Mouse (Mus musculus) midbrain, embryonic 13.5 days (tissue): ENCODE data around the gene Rab36. TPM values are rescaled to one million over a fixed set of nuclear protein-coding genes. Genes with fewer than 3 reads are reported as not detected.

Source experiments
- ATAC-seq: fragments of 200-750 bp; cut with Nextera tagmentation; 2 replicates; pipeline ENCODE4 v1.8.0; 2017; ENCODE audit warnings: mild to moderate bottlenecking, moderate TSS enrichment, moderate library complexity
- H3K27ac ChIP-seq: fragments of 300-500 bp; sonication (generic); 2 replicates; pipeline ENCODE4 v1.5.1; 2015; ENCODE audit warnings: inconsistent platforms, mild to moderate bottlenecking, moderate library complexity
- H3K27me3 ChIP-seq: fragments of 300-500 bp; sonication (generic); 2 replicates; pipeline ENCODE4 v1.6.1; 2015; ENCODE audit warnings: mild to moderate bottlenecking, inconsistent platforms
- H3K36me3 ChIP-seq: fragments of 300-500 bp; sonication (generic); 2 replicates; pipeline ENCODE4 v1.6.1; 2015; ENCODE audit warnings: mild to moderate bottlenecking, inconsistent platforms
- H3K4me1 ChIP-seq: fragments of 300-500 bp; sonication (generic); replicated peaks from 2 replicates; pipeline ENCODE4 v1.6.1; 2015; ENCODE audit warnings: inconsistent platforms
- H3K4me2 ChIP-seq: fragments of 300-500 bp; sonication (generic); replicated peaks from 2 replicates; pipeline ENCODE4 v1.6.1; 2015; ENCODE audit warnings: moderate library complexity, mild to moderate bottlenecking, inconsistent platforms
- H3K4me3 ChIP-seq: fragments of 300-500 bp; sonication (generic); replicated peaks from 2 replicates; pipeline ENCODE4 v1.5.1; 2015; ENCODE audit warnings: mild to moderate bottlenecking, inconsistent platforms
- H3K9ac ChIP-seq: fragments of 300-500 bp; sonication (generic); replicated peaks from 2 replicates; pipeline ENCODE4 v1.6.1; 2015; ENCODE audit warnings: mild to moderate bottlenecking, inconsistent platforms
- H3K9me3 ChIP-seq: fragments of 300-500 bp; sonication (generic); 2 replicates; pipeline ENCODE4 v1.6.1; 2016; ENCODE audit warnings: mild to moderate bottlenecking, inconsistent platforms
- WGBS: fragments of 180-500 bp; shearing (Covaris S2); methylation state at CpG from one replicate; pipeline ENCODE4 v1.1.7; 2015; 5-methylcytosine and 5-hydroxymethylcytosine counted together
- polyA plus RNA-seq: library from polyadenylated mRNA; unstranded; fragments of >200 nt; fragmentation: Nextera tagmentation; extraction: Ambion mirVana; gene quantifications from 2 replicates; pipeline ENCODE4 v1.2.1, GENCODE M21; 2015

Rab36 gene
- 14.8 and 19.7 TPM in 2 replicates for polyA plus RNA-seq

DNA sequence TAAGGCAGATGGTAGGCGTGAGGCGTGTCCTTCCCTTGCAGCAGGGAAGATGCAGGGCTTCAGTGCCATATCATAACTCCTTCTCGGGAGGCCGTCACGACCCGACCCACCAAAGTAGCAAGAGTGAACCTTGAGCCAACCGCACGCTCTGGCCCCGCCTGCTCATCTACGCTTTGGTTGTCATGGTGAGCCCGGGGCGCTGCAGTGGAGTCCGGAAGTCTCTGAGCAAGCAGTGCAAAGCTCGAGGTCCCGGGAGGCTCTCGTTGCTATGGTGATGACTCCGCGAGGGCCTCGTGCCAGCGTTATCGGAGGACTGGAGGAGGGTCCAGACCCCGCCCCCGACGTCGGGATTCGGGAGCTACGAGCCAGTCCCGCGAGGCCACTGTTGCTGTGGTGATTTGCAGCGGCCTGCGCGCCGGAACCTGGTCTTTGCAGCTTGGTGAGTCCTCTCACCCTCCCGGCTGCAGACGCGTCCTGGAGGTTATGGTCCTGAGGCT, at the start of gene Rab36:
Gene Rab36 (plus strand): TSS at position 176 of the 497 bp plus-strand sequence.
- Histone ChIP-seq H3K9ac (peak within 1 kb of the TSS; percentile 70), H3K9me3 (no peaks in the 10 kb centered on the region), H3K4me2 (peak within 1 kb of the TSS; percentile 71), H3K4me3 (peak within 1 kb of the TSS; percentile 45), H3K27ac (peak within 1 kb of the TSS; percentile 93), H3K36me3 (no peaks in the 10 kb centered on the region), H3K4me1 (peaks cover 49% of the 10 kb centered on the region), H3K27me3 (peaks cover 3% of the 10 kb centered on the region; the same call in 1 of the 2 replicates)
- under 1% methylated on average over 36 of the region's 36 CpGs for WGBS
- peak; percentile 94 for ATAC-seq

DNA sequence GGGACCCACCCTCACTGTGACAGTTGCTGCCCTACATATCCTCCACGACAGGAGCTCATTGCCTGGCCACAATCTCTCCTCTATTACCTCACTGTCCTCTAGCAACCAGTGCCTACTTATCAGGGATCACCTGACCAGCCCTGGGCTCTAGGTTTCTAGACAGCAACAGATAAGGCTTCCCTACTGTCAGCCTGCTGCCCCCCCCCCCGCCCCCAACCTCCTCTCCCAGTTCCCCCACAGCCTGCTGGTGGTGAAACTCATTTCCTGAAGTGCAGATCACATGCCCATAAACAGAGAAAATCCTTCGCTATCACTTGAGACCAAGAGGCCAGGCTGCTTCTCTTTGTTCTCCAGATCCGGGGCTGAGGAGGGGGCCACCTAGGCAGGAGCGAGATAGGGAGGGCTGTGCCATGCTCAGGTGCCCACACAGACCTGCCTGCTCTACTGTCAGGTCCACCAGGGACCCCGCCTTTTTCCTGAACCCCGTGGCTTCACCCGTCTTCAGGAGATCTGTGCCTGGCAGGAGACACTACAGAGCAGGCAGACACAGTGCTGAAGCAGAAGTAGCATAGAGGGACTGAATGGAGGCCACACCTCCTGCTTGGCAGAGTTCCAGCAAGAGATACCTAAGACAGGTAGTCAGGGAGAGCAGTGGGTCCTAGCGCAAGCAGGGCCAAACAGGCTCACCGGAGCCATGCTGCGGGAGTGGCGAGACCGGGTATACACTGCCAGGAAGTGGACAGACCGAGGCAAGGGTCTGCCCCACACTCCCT, 49.0 kb upstream of the Rab36 start:
- no peak overlapping the region for H3K4me2 ChIP-seq
- H3K4me1 ChIP-seq: peaks cover 11% of the 10 kb centered on the region
- 0 out of 2 replicates have a peak overlapping the region, but pooled peaks have one; percentile 14 for H3K27ac ChIP-seq
- no peak overlapping the region for H3K9ac ChIP-seq
- no peaks in the 10 kb centered on the region; the same call in 1 of the 2 replicates for H3K9me3 ChIP-seq
- H3K36me3 ChIP-seq: peaks cover 28% of the 10 kb centered on the region
- no peaks in the 10 kb centered on the region for H3K27me3 ChIP-seq
- ATAC-seq: peak; percentile 18
- WGBS: 81% methylated on average over 14 of the region's 14 CpGs
- no peak overlapping the region for H3K4me3 ChIP-seq

DNA sequence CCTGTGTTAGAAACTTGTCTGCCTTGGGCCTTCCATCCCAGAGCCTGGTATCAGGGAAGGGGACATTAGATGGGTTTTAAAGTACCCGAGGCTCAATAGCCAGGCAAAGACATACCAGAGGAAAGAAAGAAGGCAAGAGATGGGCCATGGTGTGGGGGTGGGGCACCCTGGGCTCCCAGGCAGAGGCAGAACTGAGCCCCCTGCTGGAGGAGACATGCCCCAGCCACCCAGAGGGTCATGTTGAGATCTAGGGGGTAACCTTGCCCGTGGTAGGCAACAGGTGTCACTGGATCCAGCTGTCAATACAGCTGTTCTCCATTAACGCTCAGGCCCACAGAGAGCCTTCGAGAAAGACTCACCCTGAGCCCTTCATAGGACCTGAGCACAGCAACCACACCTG, 47.0 kb upstream of the Rab36 start:
- Histone ChIP-seq H3K4me3 (no peak overlapping the region), H3K27ac (no peak overlapping the region), H3K9ac (no peak overlapping the region), H3K27me3 (no peaks in the 10 kb centered on the region), H3K9me3 (no peaks in the 10 kb centered on the region; the same call in 1 of the 2 replicates), H3K4me1 (peaks cover 26% of the 10 kb centered on the region), H3K4me2 (no peak overlapping the region), H3K36me3 (peaks cover 22% of the 10 kb centered on the region)
- WGBS: 87% methylated on average over 4 of the region's 4 CpGs
- no peak for ATAC-seq

DNA sequence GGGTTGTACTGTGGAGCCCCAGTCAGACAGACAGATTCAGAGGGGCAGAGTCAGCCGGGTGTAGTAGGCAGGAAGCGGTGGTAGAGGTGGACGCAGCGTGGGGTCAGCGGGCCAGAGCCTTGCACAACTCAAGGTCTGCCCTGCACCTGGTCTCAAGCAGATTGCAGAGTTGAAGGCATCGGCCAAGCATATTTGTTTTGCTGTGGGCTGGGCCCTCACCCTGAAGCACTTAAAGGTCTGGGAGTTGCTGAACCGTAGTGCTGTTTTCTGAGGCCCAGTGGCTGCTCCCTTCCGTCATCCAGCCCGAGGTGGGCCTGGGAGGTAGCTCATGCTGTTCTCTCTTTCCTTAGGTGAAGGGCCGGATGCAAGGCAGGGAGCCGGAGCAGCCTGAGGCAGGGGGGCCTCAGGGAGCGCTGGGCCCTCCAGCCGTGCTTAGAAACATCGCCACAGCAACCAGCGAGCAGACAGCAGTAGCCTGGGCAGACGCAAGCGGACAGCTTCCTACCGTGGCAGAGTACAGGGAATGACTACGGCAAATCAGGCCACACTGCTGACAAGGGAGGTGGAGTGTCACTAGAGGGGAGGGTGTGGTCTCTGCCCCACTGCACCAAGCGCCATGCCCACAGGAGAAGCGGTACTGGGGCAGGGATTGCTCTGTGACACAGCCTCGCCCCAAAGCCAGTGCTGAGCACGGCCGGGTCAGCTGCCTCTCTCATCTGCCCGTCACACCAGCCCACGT, 46.1 kb upstream of the Rab36 start:
- 0 out of 2 replicates have a peak, but pooled peaks have one; percentile 5 for ATAC-seq
- Histone ChIP-seq H3K4me2 (0 out of 2 replicates have a peak overlapping the region, but pooled peaks have one; percentile 11), H3K9me3 (no peaks in the 10 kb centered on the region; the same call in 1 of the 2 replicates), H3K27ac (0 out of 2 replicates have a peak overlapping the region, but pooled peaks have one; percentile 5), H3K4me1 (peaks cover 35% of the 10 kb centered on the region), H3K27me3 (no peaks in the 10 kb centered on the region), H3K9ac (no peak overlapping the region; the same call in 1 of the 2 replicates), H3K4me3 (no peak overlapping the region), H3K36me3 (peaks cover 22% of the 10 kb centered on the region)
- 45% methylated on average over 26 of the region's 26 CpGs for WGBS

DNA sequence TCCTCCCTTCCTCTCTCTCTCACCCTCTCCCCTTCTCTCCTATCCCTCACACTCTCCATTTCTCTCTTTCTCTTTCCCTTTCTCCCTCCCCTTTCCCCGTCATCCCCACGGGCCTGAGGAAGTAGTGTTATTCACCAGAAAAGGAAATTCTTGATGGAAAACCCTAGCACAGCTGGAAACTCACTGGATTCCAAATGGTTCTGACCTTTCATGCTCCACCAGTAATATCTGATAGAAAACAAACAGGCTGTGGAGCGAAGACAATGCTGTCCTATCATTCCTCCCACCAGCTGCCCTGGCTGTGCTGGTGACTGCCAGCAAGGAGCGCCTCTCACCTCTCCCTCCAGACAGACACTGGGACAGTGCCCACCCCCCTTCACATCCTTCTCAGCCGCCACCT, 42.0 kb upstream of the Rab36 start:
- Histone ChIP-seq H3K27me3 (no peaks in the 10 kb centered on the region), H3K27ac (peak overlapping the region; percentile 73), H3K4me1 (peaks cover 56% of the 10 kb centered on the region), H3K36me3 (peaks cover 22% of the 10 kb centered on the region), H3K4me3 (no peak overlapping the region), H3K9ac (no peak overlapping the region), H3K9me3 (no peaks in the 10 kb centered on the region; the same call in 1 of the 2 replicates), H3K4me2 (peak overlapping the region; percentile 51)
- ATAC-seq: peak; percentile 35
- WGBS: 7% methylated on average over 5 of the region's 5 CpGs

DNA sequence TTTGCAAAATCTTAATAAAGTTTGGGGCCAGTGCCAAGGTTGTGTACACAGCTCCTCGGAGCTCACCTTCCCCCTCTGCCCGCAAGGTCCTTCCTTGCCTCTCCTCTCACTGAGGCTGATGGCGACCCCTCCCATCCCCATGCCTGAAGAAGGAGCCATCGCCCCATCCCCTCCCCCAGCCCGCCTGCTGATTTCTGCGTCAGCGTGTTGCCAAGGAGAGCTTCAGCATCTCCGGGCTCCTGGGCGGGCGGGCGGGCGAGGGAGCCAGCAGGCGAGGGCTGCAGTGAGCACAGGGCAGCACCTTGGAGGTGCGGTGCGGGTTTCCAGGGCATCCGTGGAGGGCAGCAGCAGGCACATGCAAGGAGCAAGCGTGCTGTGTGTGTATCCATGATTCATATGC, 41.5 kb upstream of the Rab36 start:
- under 1% methylated on average over 17 of the region's 17 CpGs for WGBS
- peak overlapping the region; percentile 73 for H3K27ac ChIP-seq
- peak overlapping the region; percentile 25 for H3K4me3 ChIP-seq
- H3K27me3 ChIP-seq: no peaks in the 10 kb centered on the region
- no peaks in the 10 kb centered on the region; the same call in 1 of the 2 replicates for H3K9me3 ChIP-seq
- peak overlapping the region; percentile 51 for H3K4me2 ChIP-seq
- H3K4me1 ChIP-seq: peaks cover 57% of the 10 kb centered on the region
- ATAC-seq: peak; percentile 59
- H3K9ac ChIP-seq: peak overlapping the region; percentile 59; the same call in 1 of the 2 replicates
- H3K36me3 ChIP-seq: peaks cover 22% of the 10 kb centered on the region

DNA sequence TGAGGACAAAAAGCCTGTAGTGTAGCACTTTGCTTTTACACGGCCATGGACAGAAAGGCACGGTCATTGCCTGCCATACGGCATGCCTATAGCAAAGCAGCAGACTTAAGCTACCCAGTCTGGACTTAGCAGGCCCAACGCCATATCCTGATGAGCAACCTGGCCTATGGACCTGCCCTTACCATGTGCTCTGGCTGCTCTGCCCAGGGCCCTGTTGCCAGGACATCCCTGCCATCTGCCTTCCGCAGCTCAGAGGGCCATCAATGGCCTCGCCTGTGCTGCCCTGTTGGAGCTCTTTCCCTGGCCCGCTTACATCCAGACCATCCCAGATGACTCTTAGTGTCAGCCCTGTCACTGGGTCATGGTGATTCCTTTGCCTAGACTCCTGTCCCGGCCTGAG, 35.5 kb upstream of the Rab36 start:
- peaks cover 31% of the 10 kb centered on the region for H3K4me1 ChIP-seq
- H3K36me3 ChIP-seq: no peaks in the 10 kb centered on the region
- H3K27ac ChIP-seq: no peak overlapping the region
- H3K9me3 ChIP-seq: no peaks in the 10 kb centered on the region
- ATAC-seq: no peak
- 92% methylated on average over 8 of the region's 8 CpGs for WGBS
- H3K4me2 ChIP-seq: no peak overlapping the region
- H3K9ac ChIP-seq: no peak overlapping the region
- H3K4me3 ChIP-seq: no peak overlapping the region
- H3K27me3 ChIP-seq: no peaks in the 10 kb centered on the region

DNA sequence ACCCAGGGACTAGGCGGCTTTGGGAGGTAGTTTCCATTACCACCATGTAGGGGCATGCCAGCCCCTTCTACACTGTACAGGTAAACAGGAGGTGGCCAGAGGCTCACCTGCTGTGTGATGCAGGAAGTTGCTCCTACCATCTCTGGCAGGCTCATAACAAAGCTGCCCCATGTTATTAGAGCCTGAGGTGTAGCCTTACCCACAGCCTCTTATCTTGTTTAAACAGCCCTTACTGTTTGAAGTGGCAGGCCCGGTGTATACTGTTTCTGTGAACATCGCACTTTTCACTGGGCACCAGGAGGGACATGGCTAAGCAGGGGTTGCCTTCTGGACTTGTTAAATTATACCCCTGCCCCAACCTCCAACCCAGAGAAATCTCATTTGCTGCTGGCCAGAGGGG, 32.8 kb upstream of the Rab36 start:
- H3K36me3 ChIP-seq: no peaks in the 10 kb centered on the region
- H3K27me3 ChIP-seq: no peaks in the 10 kb centered on the region
- no peak overlapping the region for H3K9ac ChIP-seq
- no peak for ATAC-seq
- H3K4me3 ChIP-seq: no peak overlapping the region
- no peak overlapping the region for H3K27ac ChIP-seq
- no peak overlapping the region for H3K4me2 ChIP-seq
- H3K4me1 ChIP-seq: peaks cover 39% of the 10 kb centered on the region
- no peaks in the 10 kb centered on the region for H3K9me3 ChIP-seq
- 80% methylated on average over 3 of the region's 3 CpGs for WGBS

DNA sequence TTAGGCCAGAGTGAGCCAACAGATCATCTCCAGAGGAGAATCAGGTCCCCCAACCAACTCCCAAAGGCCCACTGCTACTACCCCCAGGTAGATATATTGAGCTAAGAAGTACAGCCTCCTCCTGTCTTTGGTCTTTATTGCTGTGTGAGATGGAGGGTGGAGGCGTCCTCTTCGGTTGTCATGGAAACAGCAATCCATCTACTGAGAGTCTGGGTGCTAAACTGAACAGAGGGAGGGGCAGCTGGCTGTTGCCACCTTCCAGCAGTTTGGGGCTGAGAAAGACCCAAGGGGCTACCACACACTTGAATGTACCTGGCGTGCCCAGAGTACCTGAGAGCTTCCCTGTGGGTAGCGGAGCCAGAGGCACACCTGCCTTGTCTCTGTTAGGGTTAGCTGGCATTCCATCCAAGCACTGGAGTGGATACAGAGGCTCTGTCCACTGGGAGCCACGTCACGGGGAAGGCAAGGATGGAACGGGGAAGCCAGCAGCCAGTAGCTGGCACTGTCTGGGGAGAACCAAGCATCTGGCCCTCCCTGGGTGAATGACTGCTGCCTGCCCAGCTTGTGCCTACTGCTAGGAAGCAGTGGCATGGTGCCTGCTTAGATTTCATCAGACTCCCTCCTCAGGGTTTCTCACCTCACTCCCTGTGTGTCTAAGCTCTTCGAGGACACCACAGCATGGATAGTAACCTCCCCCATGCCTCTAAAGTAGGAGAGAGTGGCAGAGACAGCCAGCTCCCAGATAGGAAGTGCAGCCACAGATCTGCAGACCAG, 29.8 kb upstream of the Rab36 start:
- H3K36me3 ChIP-seq: no peaks in the 10 kb centered on the region
- H3K27me3 ChIP-seq: no peaks in the 10 kb centered on the region
- no peak overlapping the region for H3K9ac ChIP-seq
- ATAC-seq: peak; percentile 10; the same call in 1 of the 2 replicates
- no peak overlapping the region for H3K4me3 ChIP-seq
- H3K27ac ChIP-seq: no peak overlapping the region
- no peak overlapping the region for H3K4me2 ChIP-seq
- peaks cover 31% of the 10 kb centered on the region for H3K4me1 ChIP-seq
- WGBS: 55% methylated on average over 8 of the region's 8 CpGs
- H3K9me3 ChIP-seq: no peaks in the 10 kb centered on the region

DNA sequence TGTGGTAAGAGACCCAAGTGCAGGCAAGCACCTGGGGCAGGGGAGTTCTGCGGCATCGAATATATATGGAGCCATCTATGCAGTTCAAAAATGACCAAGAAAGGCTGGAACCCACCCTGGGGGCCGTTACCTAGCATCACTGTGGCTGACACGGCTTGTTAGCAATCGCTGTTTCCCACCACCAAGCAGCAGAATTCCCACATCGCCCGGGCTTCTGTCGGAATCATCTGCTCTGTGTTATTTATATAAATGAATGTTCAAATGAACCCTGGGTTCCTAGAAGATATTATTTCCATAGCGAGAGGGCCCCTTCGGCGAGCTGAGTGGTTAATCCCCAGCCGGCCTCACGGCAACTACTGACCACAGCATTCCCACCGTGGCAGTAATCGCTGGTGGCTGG, 26.2 kb upstream of the Rab36 start:
- Histone ChIP-seq H3K36me3 (peaks cover 9% of the 10 kb centered on the region), H3K4me1 (peaks cover 33% of the 10 kb centered on the region), H3K4me2 (no peak overlapping the region), H3K4me3 (no peak overlapping the region), H3K27ac (no peak overlapping the region), H3K9ac (no peak overlapping the region), H3K27me3 (no peaks in the 10 kb centered on the region), H3K9me3 (no peaks in the 10 kb centered on the region)
- 80% methylated on average over 15 of the region's 15 CpGs for WGBS
- no peak for ATAC-seq

DNA sequence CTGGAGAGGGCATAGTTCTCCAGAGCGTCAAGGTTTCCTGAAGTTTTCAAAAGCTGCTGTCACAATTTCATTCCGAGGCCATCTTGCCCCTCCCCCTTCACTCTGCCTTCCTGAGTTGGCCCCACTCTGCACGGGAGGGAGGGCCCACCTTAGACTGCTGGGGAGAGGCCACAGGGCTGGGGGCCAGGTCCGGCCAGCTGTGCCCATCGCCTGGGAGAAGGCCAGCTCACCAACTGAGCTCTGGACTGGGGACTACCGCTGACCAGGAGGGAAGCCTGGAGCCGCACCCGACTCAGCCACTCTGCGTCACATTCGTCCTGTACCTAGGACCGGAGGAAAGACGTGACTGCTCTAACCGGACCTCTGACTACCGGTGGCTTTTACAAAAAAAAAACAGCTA, 21.4 kb upstream of the Rab36 start:
- H3K4me1 ChIP-seq: peaks cover 11% of the 10 kb centered on the region

More for the DNA sequence above, 21.4 kb upstream of the Rab36 start:
- H3K4me3 ChIP-seq: no peak overlapping the region
- no peak overlapping the region for H3K4me2 ChIP-seq
- H3K36me3 ChIP-seq: peaks cover 18% of the 10 kb centered on the region
- no peak overlapping the region for H3K27ac ChIP-seq
- no peak overlapping the region for H3K9ac ChIP-seq
- no peaks in the 10 kb centered on the region for H3K27me3 ChIP-seq
- 79% methylated on average over 14 of the region's 14 CpGs for WGBS
- no peaks in the 10 kb centered on the region for H3K9me3 ChIP-seq
- ATAC-seq: peak; percentile 27; the same call in 1 of the 2 replicates
